Mouse (Mus musculus) gastrocnemius, postnatal 14 days (tissue): ENCODE data around the gene Wwox. TPM values are rescaled to one million over a fixed set of nuclear protein-coding genes. Genes with fewer than 3 reads are reported as not detected.

Experiments used
- DNase-seq: peaks from one replicate; pipeline ENCODE4 v3.0.0; 2021; ENCODE audit warnings: mixed read lengths
- intact Hi-C: fragments of 180-260 bp; cut with DNase I; formaldehyde crosslinking; loops from one replicate; pipeline ENCODE4 v1.15.1; 2025; ENCODE audit warnings: low total_unique reads
- total RNA-seq, 2 experiments: library from RNA; stranded (reverse); gene quantifications; 2 replicates each; pipeline ENCODE4 v1.2.3; 2021

Wwox gene
- total RNA-seq, 2 experiments from 2014 or later, result 7.2 to 7.8 TPM

- no peak for DNase-seq
- intact Hi-C loops, result no loop called here
These were observed 754.3 kb downstream of the Wwox start for GRCm38 (mm10) chr8:115193767-115194166.

GRCm38 (mm10) chr8:115195334-115195733 lies 755.9 kb downstream of the Wwox start:
- intact Hi-C loops, result no loop called here
- DNase-seq, result no peak

- intact Hi-C loops, result no loop called here
These were observed 757.4 kb downstream of the Wwox start for GRCm38 (mm10) chr8:115196859-115197258.

DNA sequence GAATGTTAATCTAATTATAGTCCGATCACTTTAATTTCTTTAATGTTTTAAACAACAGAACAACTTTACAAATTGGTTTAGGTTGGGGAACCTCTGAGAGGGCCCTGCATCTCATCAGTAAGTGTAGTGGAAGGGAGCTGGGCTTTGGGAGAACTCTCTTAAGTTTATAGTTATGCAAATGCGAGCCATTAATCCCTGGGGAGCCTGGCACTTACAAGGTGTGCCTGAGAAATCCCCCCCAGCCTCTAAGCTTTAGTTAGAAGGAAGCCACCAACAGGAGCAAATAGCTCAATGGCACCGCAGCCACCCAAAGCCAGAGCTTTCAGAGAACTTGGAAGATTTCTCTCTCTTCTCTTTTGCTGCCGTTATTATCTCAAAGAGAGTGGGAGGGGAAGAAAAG lies 759.7 kb downstream of the Wwox start:
- no peak for DNase-seq
- intact Hi-C loops, result no loop called here

More at GRCm38 (mm10) chr8:115196859-115197258, 757.4 kb downstream of the Wwox start:
- DNase-seq, result no peak

DNA sequence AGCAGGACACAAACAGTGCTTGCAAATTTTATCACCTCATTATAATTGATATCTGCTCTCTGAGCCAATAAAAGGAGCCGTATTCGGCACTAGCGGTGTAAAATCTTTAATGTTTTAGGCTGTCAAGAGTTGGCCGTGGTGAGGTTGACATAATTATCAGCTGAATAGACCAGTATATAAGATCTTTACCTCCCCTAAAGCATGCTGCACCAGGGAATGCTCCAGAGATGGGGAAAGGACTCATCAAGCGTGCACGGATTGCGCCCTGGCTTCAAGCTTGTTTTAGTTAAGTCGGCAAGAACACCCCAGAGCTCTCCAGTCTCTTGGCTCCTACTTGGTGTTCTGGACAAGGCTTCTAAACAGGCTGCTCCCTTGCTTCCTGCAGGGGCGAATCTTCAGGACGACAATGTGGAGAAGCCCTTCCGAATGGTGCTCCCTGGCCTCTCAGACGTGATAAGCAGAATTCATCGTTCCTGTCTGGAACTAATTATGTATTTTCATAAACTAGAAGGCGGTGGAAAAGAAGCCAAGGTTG lies 760.2 kb downstream of the Wwox start:
- DNase-seq, result no peak
- intact Hi-C loops, result no loop called here

- no peak for DNase-seq
- intact Hi-C loops, result no loop called here
These were observed 762.3 kb downstream of the Wwox start for GRCm38 (mm10) chr8:115201726-115202125.

GRCm38 (mm10) chr8:115207480-115207879 lies 768.0 kb downstream of the Wwox start:
- no peak for DNase-seq
- intact Hi-C loops, result no loop called here

- no peak for DNase-seq
- intact Hi-C loops, result no loop called here
These were observed 769.1 kb downstream of the Wwox start for GRCm38 (mm10) chr8:115208415-115209192.

GRCm38 (mm10) chr8:115210014-115210413 lies 770.6 kb downstream of the Wwox start:
- no peak for DNase-seq
- intact Hi-C loops, result no loop called here

DNA sequence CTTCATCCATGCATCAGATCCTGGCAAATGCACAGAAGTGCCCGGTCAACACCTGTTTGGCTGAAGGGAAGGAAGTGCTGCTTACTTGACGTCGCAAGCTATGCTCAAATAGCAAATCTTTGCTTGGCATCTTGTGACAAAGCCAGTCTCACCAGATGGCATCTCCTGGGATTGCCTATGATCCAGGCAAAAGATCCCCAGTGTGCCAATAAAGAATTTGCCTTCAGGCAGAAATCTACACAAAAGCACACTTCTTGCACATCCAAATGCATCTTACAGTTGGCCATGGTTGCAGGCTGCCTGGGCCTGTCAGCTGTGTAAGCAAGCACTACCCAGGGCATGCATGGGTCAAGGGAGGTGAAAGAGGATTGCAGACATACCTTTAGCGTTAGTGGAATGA lies 773.7 kb downstream of the Wwox start:
- intact Hi-C loops, result no loop called here
- no peak for DNase-seq

DNA sequence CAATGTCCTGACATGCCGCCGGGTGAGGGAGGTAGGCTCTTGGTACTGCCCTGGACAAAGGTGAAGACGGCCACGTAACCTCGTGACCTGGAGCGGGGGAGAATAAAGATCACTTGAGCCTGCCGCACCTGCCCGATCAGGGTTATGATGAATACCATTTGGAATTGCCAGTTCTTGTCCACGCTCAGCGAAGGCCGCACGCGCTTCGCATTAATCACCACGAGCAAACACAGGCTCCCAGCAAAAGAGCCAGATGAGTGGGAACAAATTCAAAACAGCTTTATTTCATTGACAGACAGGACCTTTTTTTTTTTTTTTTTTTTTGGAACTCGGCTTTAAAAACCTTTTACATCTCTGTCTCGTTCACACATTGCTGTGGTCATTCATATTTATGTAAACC lies 775.4 kb downstream of the Wwox start:
- DNase-seq, result no peak
- intact Hi-C loops, result no loop called here

- no peak for DNase-seq
- intact Hi-C loops, result no loop called here
These were observed 777.3 kb downstream of the Wwox start for GRCm38 (mm10) chr8:115216801-115217200.

DNA sequence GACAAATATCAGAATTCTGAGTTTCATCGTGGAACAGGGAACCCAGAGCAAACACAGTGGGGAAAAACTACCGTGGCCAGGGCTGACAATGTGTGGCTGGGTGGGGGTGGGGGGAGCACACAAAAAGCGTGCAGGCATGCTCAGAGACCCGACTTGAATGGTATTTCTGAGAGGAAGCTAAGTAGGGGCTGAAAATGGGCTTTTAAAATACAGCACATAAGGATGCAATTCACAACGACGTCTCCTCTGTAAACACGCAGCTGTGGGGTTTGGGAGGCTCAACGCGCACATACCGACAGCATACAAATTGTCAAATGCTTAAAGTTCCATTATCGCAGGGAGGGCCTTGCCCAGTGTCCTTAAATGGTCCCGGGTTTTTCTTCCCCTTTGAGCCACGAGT lies 783.1 kb downstream of the Wwox start:
- intact Hi-C loops, result no loop called here
- no peak for DNase-seq

DNA sequence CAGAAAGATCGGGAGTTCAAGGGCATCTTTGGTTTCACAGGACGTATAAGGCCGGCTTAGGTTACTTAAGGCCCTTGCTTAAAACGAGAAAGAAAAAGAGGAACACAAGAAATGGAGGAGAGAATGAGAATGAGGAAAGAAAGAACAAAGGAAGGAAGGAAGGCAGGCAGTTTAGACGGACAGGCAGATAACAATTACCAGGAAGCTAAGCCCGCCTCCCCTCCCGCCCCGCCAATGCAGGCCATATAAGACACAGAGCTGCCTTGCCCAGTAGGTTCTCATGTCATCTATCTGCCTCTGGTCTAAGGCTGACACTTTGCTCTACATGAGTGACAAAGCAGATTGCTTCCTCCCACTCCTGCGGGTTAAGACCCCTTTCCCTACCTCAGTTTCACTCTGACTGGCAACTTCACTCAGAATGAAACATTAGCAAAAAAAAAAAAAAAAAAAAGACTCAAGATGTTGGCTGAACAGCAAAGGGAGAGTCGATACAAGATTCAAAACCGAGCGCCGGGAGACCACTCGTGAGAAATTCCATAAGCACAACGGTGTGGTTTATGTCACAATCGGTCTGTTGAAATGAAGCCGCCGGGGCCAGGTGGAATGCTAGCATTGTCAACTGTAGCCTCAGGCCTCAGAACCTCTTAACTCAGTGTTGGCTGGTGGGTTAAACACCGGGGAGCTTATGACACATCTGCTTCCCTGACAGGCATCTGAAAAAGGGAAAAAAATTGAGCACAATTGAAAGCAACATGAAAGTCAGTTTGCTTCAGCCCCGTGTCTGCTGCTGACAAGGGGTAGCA lies 787.5 kb downstream of the Wwox start:
- no peak for DNase-seq
- intact Hi-C loops, result no loop called here

DNA sequence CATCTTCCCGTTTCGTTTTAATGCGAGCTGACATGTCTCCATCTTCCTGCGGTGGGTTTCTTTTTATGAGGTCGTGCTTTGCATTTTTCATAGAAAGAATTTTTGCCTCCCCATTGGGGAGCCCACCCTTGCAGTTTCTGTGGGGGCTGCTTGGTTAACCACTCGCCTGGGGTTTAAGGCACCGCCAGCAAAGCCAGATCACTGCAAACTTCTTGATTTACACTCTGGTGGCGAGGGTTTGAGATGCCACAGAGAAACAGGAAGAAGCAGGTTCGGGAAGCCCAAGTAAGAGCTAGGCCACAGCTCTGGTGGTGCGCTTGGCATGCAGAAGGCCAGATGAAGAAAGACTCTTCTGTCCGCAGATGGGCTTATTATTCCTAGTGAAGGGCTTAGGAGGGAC lies 789.4 kb downstream of the Wwox start:
- intact Hi-C loops, result no loop called here

GRCm38 (mm10) chr8:115234068-115234467 lies 794.6 kb downstream of the Wwox start:
- intact Hi-C loops, result no loop called here
- no peak for DNase-seq

More for the DNA sequence above, 789.4 kb downstream of the Wwox start:
- DNase-seq, result no peak

- intact Hi-C loops, result no loop called here
- peak; percentile 25 for DNase-seq
These were observed 798.1 kb downstream of the Wwox start for GRCm38 (mm10) chr8:115237596-115237995.

- intact Hi-C loops, result no loop called here
- DNase-seq, result no peak
These were observed 804.1 kb downstream of the Wwox start for GRCm38 (mm10) chr8:115243465-115244027.

DNA sequence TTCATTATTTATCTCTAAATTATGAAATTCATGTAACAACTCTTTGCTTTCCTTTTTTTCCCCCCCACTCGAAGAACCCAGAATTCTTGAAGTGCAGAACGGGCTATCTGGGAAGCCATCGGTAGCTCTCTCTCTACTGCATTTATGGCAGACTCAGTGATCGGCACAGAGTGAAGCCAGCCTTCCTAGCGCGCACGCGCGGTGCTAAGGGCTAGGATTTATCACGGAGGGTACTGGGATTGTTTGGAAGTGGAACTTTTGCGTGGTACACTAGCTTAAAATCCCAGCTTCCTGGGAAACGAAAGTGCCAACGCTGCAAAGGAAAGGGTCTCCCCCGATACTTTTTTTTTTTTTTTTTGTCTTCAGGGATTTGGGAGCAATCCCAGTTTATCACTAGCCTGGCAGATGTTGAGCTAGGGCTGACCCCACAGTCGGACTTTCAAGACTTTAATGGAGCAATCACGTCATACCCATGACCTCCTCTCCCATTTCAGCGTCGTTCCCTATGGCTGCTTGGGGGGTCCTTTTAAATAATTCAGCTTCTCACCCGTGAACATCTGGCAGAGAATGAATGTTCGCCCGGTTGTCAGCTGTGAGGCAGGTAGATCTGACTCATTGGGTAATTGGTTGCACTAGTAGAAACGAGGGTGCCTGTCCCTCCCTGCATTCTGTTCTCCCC lies 810.4 kb downstream of the Wwox start:
- DNase-seq, result peak; percentile 42
- intact Hi-C loops, result no loop called here

DNA sequence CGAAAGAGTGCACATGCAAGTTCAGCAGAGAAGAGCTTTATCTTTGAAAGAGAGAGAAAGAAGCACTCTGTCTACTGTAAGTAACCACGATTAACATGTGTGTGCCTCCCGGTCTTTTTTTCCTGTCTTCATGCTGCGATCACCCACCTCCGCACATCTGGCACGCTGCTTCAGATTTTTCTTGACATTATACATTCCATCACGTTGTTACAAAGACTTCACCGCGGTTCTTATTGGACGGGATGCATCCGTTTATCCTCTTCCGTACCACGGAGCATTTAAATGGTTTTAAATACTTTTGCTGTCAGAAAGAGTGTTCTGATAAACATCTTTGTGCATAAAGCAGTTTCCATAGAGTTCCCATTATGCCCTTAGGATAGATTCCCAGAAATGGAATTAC lies 816.1 kb downstream of the Wwox start:
- no peak for DNase-seq

More for the DNA sequence above, 816.1 kb downstream of the Wwox start:
- intact Hi-C loops, result no loop called here
